Mouse (Mus musculus) limb, embryonic 15.5 days (tissue): ENCODE results near the gene Hgd. TPM values are rescaled to one million over a fixed set of nuclear protein-coding genes. Genes with fewer than 3 reads are reported as not detected.

Experiments
- ATAC-seq: fragments of 200-750 bp; cut with Nextera tagmentation; 2 replicates; pipeline ENCODE4 v1.8.0; 2017; ENCODE audit warnings: low read depth, moderate TSS enrichment; ENCODE audit not compliant: insufficient number of reproducible peaks, low FRiP score, low TSS enrichment
- H3K27ac ChIP-seq: fragments of 300-500 bp; sonication (generic); 2 replicates; pipeline ENCODE4 v1.5.1; 2015; ENCODE audit warnings: moderate library complexity, mild to moderate bottlenecking, inconsistent platforms
- H3K27me3 ChIP-seq: fragments of 300-500 bp; sonication (generic); 2 replicates; pipeline ENCODE4 v1.6.1; 2015; ENCODE audit warnings: inconsistent platforms
- H3K36me3 ChIP-seq: fragments of 300-500 bp; sonication (generic); 2 replicates; pipeline ENCODE4 v1.6.1; 2015; ENCODE audit warnings: inconsistent platforms
- H3K4me1 ChIP-seq: fragments of 300-500 bp; sonication (generic); 2 replicates; pipeline ENCODE4 v1.6.1; 2015; ENCODE audit warnings: inconsistent platforms
- H3K4me2 ChIP-seq: fragments of 300-500 bp; sonication (generic); 2 replicates; pipeline ENCODE4 v1.6.1; 2015; ENCODE audit warnings: mild to moderate bottlenecking, inconsistent platforms
- H3K4me3 ChIP-seq: fragments of 300-500 bp; sonication (generic); 2 replicates; pipeline ENCODE4 v1.5.1; 2015; ENCODE audit warnings: mild to moderate bottlenecking, inconsistent platforms
- H3K9ac ChIP-seq: fragments of 300-500 bp; sonication (generic); 2 replicates; pipeline ENCODE4 v1.6.1; 2015; ENCODE audit warnings: inconsistent platforms
- H3K9me3 ChIP-seq: fragments of 300-500 bp; sonication (generic); 2 replicates; pipeline ENCODE4 v1.6.1; 2016; ENCODE audit warnings: inconsistent platforms
- WGBS: fragments of 180-500 bp; shearing (Covaris S2); methylation state at CpG from one replicate; pipeline ENCODE4 v1.1.7; 2015; 5-methylcytosine and 5-hydroxymethylcytosine counted together
- polyA plus RNA-seq: library from polyadenylated mRNA; unstranded; fragments of >200 nt; fragmentation: Nextera tagmentation; extraction: Ambion mirVana; gene quantifications from 2 replicates; pipeline ENCODE4 v1.2.1, GENCODE M21; 2015

Gene Hgd
- polyA plus RNA-seq, 1 experiment from 2014 or later: 0.38 TPM

- Histone ChIP-seq H3K4me3 (peak within 1 kb of the TSS; percentile 65), H3K27ac (peak within 1 kb of the TSS; percentile 54), H3K36me3 (no peaks in the 10 kb centered on the region), H3K9ac (peak within 1 kb of the TSS; percentile 48), H3K4me1 (peaks cover 11% of the 10 kb centered on the region), H3K4me2 (peak within 1 kb of the TSS; percentile 58), H3K27me3 (no peaks in the 10 kb centered on the region), H3K9me3 (no peaks in the 10 kb centered on the region)
- ATAC-seq: peak; percentile 91
- whole genome bisulfite sequencing: under 1% methylated on average over 55 of the region's 58 CpGs
Observed at GRCm38 (mm10) chr16:37653731-37654657, 74.0 kb downstream of the Hgd start, which contains the start of gene Ndufb4. Ndufb4 (minus strand) TSS chr16:37654453.

GRCm38 (mm10) chr16:37654831-37655455 lies 75.0 kb downstream of the Hgd start:
- H3K27ac ChIP-seq: peak overlapping the region; percentile 54; the same call in 1 of the 2 replicates
- no peaks in the 10 kb centered on the region for H3K36me3 ChIP-seq
- no peak for ATAC-seq
- 58% methylated on average over 4 of the region's 4 CpGs for WGBS
- no peak overlapping the region for H3K9ac ChIP-seq
- H3K4me3 ChIP-seq: peak overlapping the region; percentile 65
- H3K4me1 ChIP-seq: peaks cover 11% of the 10 kb centered on the region
- H3K9me3 ChIP-seq: no peaks in the 10 kb centered on the region
- H3K4me2 ChIP-seq: peak overlapping the region; percentile 42; the same call in 1 of the 2 replicates
- no peaks in the 10 kb centered on the region for H3K27me3 ChIP-seq

- no peak for ATAC-seq
- Histone ChIP-seq H3K27ac (no peak overlapping the region), H3K4me3 (no peak overlapping the region), H3K36me3 (no peaks in the 10 kb centered on the region), H3K4me2 (no peak overlapping the region), H3K4me1 (peaks cover 11% of the 10 kb centered on the region), H3K27me3 (no peaks in the 10 kb centered on the region), H3K9ac (no peak overlapping the region), H3K9me3 (no peaks in the 10 kb centered on the region)
- 33% methylated on average over 4 of the region's 4 CpGs for WGBS
Observed at GRCm38 (mm10) chr16:37655756-37656347, 75.9 kb downstream of the Hgd start.

- Histone ChIP-seq H3K9ac (no peak overlapping the region), H3K4me3 (no peak overlapping the region), H3K36me3 (no peaks in the 10 kb centered on the region), H3K4me2 (no peak overlapping the region), H3K4me1 (peaks cover 11% of the 10 kb centered on the region), H3K27me3 (no peaks in the 10 kb centered on the region), H3K9me3 (no peaks in the 10 kb centered on the region), H3K27ac (no peak overlapping the region)
- no peak for ATAC-seq
- WGBS: 72% methylated on average over 7 of the region's 7 CpGs
Observed at GRCm38 (mm10) chr16:37656796-37657195, 76.8 kb downstream of the Hgd start.

GRCm38 (mm10) chr16:37663643-37664459 lies 83.9 kb downstream of the Hgd start:
- H3K9me3 ChIP-seq: no peaks in the 10 kb centered on the region
- 69% methylated on average over 9 of the region's 9 CpGs for WGBS

GRCm38 (mm10) chr16:37665394-37665935 lies 85.5 kb downstream of the Hgd start:
- Histone ChIP-seq H3K27me3 (no peaks in the 10 kb centered on the region), H3K4me3 (no peak overlapping the region), H3K4me2 (no peak overlapping the region), H3K4me1 (no peaks in the 10 kb centered on the region), H3K36me3 (no peaks in the 10 kb centered on the region), H3K9ac (no peak overlapping the region), H3K27ac (no peak overlapping the region), H3K9me3 (no peaks in the 10 kb centered on the region)
- no peak for ATAC-seq
- 62% methylated on average over 5 of the region's 5 CpGs for WGBS

More at GRCm38 (mm10) chr16:37663643-37664459, 83.9 kb downstream of the Hgd start:
- Histone ChIP-seq H3K9ac (no peak overlapping the region), H3K4me1 (no peaks in the 10 kb centered on the region), H3K27ac (no peak overlapping the region), H3K4me3 (no peak overlapping the region), H3K4me2 (no peak overlapping the region), H3K36me3 (no peaks in the 10 kb centered on the region), H3K27me3 (no peaks in the 10 kb centered on the region)
- ATAC-seq: no peak

- H3K4me1 ChIP-seq: no peaks in the 10 kb centered on the region
- no peak overlapping the region for H3K4me2 ChIP-seq
- H3K4me3 ChIP-seq: no peak overlapping the region
- WGBS: 35% methylated on average over 4 of the region's 4 CpGs
- no peaks in the 10 kb centered on the region for H3K9me3 ChIP-seq
- no peaks in the 10 kb centered on the region for H3K36me3 ChIP-seq
- H3K9ac ChIP-seq: no peak overlapping the region
- no peak overlapping the region for H3K27ac ChIP-seq
- no peaks in the 10 kb centered on the region for H3K27me3 ChIP-seq
- no peak for ATAC-seq
Observed at GRCm38 (mm10) chr16:37670666-37671283, 90.8 kb downstream of the Hgd start.

- 79% methylated on average over 5 of the region's 5 CpGs for WGBS
- H3K4me2 ChIP-seq: no peak overlapping the region
- H3K36me3 ChIP-seq: no peaks in the 10 kb centered on the region
- H3K27me3 ChIP-seq: no peaks in the 10 kb centered on the region
- no peak overlapping the region for H3K9ac ChIP-seq
- H3K27ac ChIP-seq: no peak overlapping the region
- H3K4me1 ChIP-seq: peaks cover 4% of the 10 kb centered on the region; the same call in 1 of the 2 replicates
- no peak overlapping the region for H3K4me3 ChIP-seq
- ATAC-seq: no peak
- no peaks in the 10 kb centered on the region for H3K9me3 ChIP-seq
Observed at GRCm38 (mm10) chr16:37675326-37675725, 95.4 kb downstream of the Hgd start.

- H3K4me3 ChIP-seq: no peak overlapping the region
- no peak overlapping the region for H3K27ac ChIP-seq
- 0 out of 2 replicates have a peak overlapping the region, but pooled peaks have one; percentile 19 for H3K4me2 ChIP-seq
- 41% methylated on average over 17 of the region's 17 CpGs for WGBS
- no peak overlapping the region for H3K9ac ChIP-seq
- no peaks in the 10 kb centered on the region for H3K36me3 ChIP-seq
- no peak for ATAC-seq
- H3K4me1 ChIP-seq: peaks cover 4% of the 10 kb centered on the region; the same call in 1 of the 2 replicates
- no peaks in the 10 kb centered on the region for H3K27me3 ChIP-seq
- no peaks in the 10 kb centered on the region for H3K9me3 ChIP-seq
Observed at GRCm38 (mm10) chr16:37676024-37676676, 96.2 kb downstream of the Hgd start.

GRCm38 (mm10) chr16:37676677-37677072 lies 96.7 kb downstream of the Hgd start:
- H3K27me3 ChIP-seq: no peaks in the 10 kb centered on the region
- no peak for ATAC-seq
- H3K36me3 ChIP-seq: no peaks in the 10 kb centered on the region
- no peak overlapping the region for H3K9ac ChIP-seq
- 36% methylated on average over 4 of the region's 4 CpGs for whole genome bisulfite sequencing
- H3K4me1 ChIP-seq: peaks cover 4% of the 10 kb centered on the region; the same call in 1 of the 2 replicates
- H3K27ac ChIP-seq: no peak overlapping the region
- no peak overlapping the region for H3K4me2 ChIP-seq
- H3K9me3 ChIP-seq: no peaks in the 10 kb centered on the region
- H3K4me3 ChIP-seq: no peak overlapping the region
